Mouse (Mus musculus) embryonic fibroblast, embryonic 13.5 days (primary cell): ENCODE measurements around the gene Pou6f1.

Experiments used
- CTCF ChIP-seq: IDR thresholded peaks from 2 replicates; pipeline ENCODE4 v1.5.1; 2011; ENCODE audit warnings: mild to moderate bottlenecking, control low read depth, low read length, moderate library complexity, borderline replicate concordance; ENCODE audit not compliant: insufficient read depth
- POLR2A ChIP-seq: IDR thresholded peaks from 2 replicates; pipeline ENCODE4 v1.6.1; 2011; ENCODE audit warnings: low read depth, mild to moderate bottlenecking, control low read depth, low read length, moderate library complexity

DNA sequence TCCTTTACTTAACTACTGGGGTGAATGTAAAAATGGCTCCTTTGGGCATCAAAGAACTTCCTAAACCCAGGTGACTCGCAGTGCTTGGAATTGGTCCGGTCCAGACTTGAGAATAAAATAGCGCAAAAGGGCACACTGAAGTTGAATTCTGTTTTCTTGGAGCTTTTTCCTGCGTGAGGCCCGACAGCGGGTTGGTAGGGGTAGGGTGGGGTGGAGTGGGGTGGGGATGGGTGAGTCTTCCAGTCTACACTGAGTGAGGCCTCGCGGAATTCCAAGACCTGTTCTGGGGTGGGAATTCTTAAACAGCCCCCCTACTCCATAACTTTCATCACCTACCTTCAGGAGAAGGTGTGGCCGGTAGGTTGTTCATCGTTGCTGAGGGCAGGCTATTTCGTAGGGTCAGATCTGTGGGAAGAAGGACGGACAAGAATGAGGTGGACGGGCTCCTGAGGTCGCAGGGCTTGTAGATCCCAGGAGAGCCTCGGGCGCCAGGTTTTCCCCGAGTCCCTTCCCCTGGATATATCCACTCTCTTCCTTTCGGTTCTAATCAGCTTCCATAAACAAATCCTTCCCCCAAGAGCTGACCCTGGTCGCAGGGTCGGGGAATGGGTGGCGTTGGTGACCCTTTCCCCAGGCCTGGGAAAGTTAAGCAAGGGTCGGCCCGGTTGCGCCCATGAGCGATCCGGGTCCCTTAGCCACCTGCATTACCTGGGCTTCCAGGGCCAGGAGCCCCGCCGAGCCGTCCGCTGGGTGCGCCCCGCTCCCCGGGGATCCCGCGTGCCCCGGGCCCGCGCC lies 36.3 kb upstream of the Pou6f1 start:
- TF ChIP-seq CTCF = no peak
- TF ChIP-seq POLR2A = no peak
